Mouse (Mus musculus): ENCODE measurements around the gene Ccdc162. TPM values are rescaled to one million over a fixed set of nuclear protein-coding genes. Genes with fewer than 3 reads are reported as not detected.
A peak's percentile ranks its signal among the peaks of the same experiment; 100 is the strongest.

Gene Ccdc162
- polyA plus RNA-seq, 1 experiment from 2014 or later = 0.20 TPM

DNA sequence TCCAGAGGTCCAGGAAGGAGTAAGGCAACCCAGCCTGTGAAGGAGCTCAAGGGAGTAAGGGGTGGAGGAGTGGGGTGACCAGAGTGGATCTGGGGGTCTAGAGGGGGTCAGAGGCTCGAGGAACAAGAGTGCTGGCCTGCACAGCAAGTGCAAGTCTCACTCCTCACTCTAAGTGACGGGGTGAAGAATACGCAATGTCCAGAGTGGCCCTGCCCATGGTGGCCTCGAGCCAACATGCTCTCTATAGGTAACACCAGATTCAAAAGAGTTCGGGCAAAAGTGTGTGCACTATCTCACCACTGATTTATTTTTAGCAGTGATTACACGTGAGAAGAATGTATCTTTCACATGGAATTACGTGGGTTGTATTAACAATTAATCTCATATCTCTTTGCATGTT, 63.4 kb downstream of the Ccdc162 start:
- peak overlapping the region; percentile 69 for H3K27ac ChIP-seq (ENCODE audit: low read depth)
- peak overlapping the region; percentile 47 for H3K4me2 ChIP-seq
- TF ChIP-seq CTCF (IDR thresholded peaks at IDR 0.05; ENCODE audit: low read depth) = no peak

DNA sequence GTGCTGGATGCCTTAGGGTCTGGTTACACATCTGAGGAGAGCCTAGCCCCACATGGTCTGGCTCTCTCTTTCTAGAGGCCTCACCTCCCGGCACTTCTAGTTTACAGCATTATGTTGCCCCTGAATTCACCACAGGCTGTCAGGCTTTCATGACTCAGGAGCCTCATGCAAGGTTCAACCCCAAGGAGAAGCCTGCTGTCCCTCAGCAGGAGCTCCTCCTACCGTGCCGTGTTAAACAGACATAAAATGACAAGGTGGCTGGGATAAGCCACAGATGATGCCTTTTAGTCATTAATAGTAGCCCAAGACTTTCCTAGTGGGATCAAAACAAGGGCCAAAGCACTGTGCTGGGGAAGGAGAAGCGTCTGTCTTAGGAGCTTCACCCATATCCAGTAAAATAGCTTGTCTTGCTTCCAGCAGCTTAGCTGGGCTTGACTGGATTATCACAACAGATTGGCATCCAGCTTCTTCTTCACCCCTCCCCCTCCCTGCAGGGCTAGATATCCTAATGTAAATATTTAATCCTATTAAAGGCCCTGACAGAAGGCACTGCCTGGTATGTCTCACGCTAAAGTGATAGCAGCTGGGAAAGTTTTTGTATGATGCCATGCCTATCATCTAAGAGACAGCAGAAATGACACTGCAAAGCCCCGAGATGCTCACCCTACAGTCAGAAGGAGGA, 64.2 kb downstream of the Ccdc162 start:
- 8% methylated on average over 6 of the region's 6 CpGs for WGBS
- no peak for TF ChIP-seq CTCF (IDR thresholded peaks at IDR 0.05; ENCODE audit: low read depth)
- H3K4me1 ChIP-seq (ENCODE audit: insufficient read depth) = peaks cover 10% of the 10 kb centered on the region
- H3K9ac ChIP-seq = no peak overlapping the region
- peak overlapping the region; percentile 47 for H3K4me2 ChIP-seq
- H3K27ac ChIP-seq (ENCODE audit: low read depth) = peak overlapping the region; percentile 69
- no peaks in the 10 kb centered on the region for H3K9me3 ChIP-seq (ENCODE audit: low read depth, low read length)
- ATAC-seq (ENCODE audit: insufficient read depth) (peak; percentile 90), DNase-seq (peak; percentile 89)
- no peaks in the 10 kb centered on the region for H3K36me3 ChIP-seq (ENCODE audit: insufficient read depth)
- no peaks in the 10 kb centered on the region for H3K27me3 ChIP-seq (ENCODE audit: insufficient read depth, low read length)
- H3K4me3 ChIP-seq (ENCODE audit: low read depth, low read length) = no peak overlapping the region

More for the DNA sequence above, 63.4 kb downstream of the Ccdc162 start:
- Histone ChIP-seq H3K4me3 (ENCODE audit: low read depth, low read length) (no peak overlapping the region), H3K36me3 (ENCODE audit: insufficient read depth) (no peaks in the 10 kb centered on the region), H3K9me3 (ENCODE audit: low read depth, low read length) (no peaks in the 10 kb centered on the region), H3K9ac (no peak overlapping the region), H3K4me1 (ENCODE audit: insufficient read depth) (peaks cover 10% of the 10 kb centered on the region), H3K27me3 (ENCODE audit: insufficient read depth, low read length) (no peaks in the 10 kb centered on the region)
- ATAC-seq (ENCODE audit: insufficient read depth) = peak; percentile 42; the same call in 1 of the 2 replicates
- DNase-seq = peak; percentile 47
- 23% methylated on average over 7 of the region's 7 CpGs for WGBS

DNA sequence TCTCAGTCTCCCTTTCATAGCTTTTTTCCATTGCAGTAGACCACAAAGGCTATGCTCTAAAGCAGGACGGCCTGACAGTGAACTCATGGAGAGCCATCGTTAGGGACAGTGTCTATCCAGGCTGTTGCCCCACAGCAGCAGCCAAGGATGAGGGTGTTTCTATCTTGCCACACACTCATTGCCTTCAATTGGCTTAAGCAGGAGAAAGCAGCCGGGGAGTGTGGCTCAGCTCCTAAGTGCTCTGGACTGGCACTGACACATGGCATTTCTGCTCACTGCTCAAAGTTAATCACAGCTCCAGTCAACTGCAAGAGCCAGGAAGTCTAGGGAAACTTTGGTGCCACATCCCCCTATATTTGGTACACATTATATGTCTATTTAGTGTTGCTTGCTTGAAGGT, 64.9 kb downstream of the Ccdc162 start:
- 75% methylated on average over 3 of the region's 3 CpGs for WGBS
- no peak overlapping the region for H3K4me2 ChIP-seq
- no peak for ATAC-seq (ENCODE audit: insufficient read depth)
- H3K27ac ChIP-seq (ENCODE audit: low read depth) = peak overlapping the region; percentile 69
- DNase-seq = no peak
- H3K4me1 ChIP-seq (ENCODE audit: insufficient read depth) = peaks cover 10% of the 10 kb centered on the region
- H3K27me3 ChIP-seq (ENCODE audit: insufficient read depth, low read length) = no peaks in the 10 kb centered on the region
- no peaks in the 10 kb centered on the region for H3K9me3 ChIP-seq (ENCODE audit: low read depth, low read length)
- H3K36me3 ChIP-seq (ENCODE audit: insufficient read depth) = no peaks in the 10 kb centered on the region
- no peak for TF ChIP-seq CTCF (IDR thresholded peaks at IDR 0.05; ENCODE audit: low read depth)
- no peak overlapping the region for H3K4me3 ChIP-seq (ENCODE audit: low read depth, low read length)
- H3K9ac ChIP-seq = no peak overlapping the region

DNA sequence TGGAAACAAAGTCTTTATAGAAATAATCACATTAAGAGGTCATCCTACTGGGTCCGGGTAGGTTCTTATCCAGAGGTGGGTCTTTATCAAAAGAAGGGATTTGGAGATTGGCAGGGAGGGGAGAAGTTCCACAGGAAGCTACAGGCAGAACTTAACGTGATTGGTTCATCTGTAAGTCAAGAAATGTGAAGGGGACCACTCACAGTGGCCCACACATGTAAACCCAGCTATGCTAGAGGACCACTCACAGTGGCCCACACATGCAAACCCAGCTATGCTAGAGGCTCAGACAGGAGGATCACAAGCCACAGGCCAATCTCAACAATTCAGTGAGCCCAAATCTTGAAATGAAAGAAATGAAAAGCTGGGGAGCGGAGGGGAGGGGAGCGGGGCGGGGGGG, 67.2 kb downstream of the Ccdc162 start:
- no peak overlapping the region for H3K27ac ChIP-seq (ENCODE audit: low read depth)
- TF ChIP-seq CTCF (IDR thresholded peaks at IDR 0.05; ENCODE audit: low read depth) = no peak
- no peak for ATAC-seq (ENCODE audit: insufficient read depth)
- no peaks in the 10 kb centered on the region for H3K36me3 ChIP-seq (ENCODE audit: insufficient read depth)
- peaks cover 10% of the 10 kb centered on the region for H3K4me1 ChIP-seq (ENCODE audit: insufficient read depth)
- H3K4me3 ChIP-seq (ENCODE audit: low read depth, low read length) = no peak overlapping the region
- no peaks in the 10 kb centered on the region for H3K27me3 ChIP-seq (ENCODE audit: insufficient read depth, low read length)
- H3K9me3 ChIP-seq (ENCODE audit: low read depth, low read length) = no peaks in the 10 kb centered on the region
- WGBS = 82% methylated on average over 4 of the region's 5 CpGs
- H3K9ac ChIP-seq = no peak overlapping the region
- no peak overlapping the region for H3K4me2 ChIP-seq
- no peak for DNase-seq

DNA sequence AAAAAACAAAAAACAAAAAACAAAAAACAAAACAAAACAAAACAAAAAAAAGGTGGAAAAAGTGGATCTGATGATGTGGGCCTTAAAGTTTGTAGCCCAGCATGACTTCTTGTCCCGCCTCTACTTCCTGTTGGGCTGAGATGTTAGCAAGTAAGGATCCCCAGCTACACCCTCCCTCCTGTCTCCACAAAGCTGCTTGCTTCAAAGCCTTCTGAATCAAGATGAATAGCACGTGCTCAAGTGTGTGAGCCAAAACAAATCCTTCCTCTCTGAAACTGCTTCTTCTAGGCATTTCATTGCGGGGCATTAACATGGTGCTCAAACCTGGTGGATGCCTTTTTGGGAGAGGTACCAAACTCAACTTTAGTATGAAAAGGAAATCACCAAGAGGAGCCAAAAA, 77.7 kb downstream of the Ccdc162 start:
- Histone ChIP-seq H3K9ac (no peak overlapping the region), H3K27ac (ENCODE audit: low read depth) (no peak overlapping the region), H3K4me2 (no peak overlapping the region), H3K4me3 (ENCODE audit: low read depth, low read length) (no peak overlapping the region), H3K9me3 (ENCODE audit: low read depth, low read length) (no peaks in the 10 kb centered on the region), H3K4me1 (ENCODE audit: insufficient read depth) (no peaks in the 10 kb centered on the region), H3K27me3 (ENCODE audit: insufficient read depth, low read length) (no peaks in the 10 kb centered on the region), H3K36me3 (ENCODE audit: insufficient read depth) (no peaks in the 10 kb centered on the region)
- ATAC-seq (ENCODE audit: insufficient read depth) = no peak
- TF ChIP-seq CTCF (IDR thresholded peaks at IDR 0.05; ENCODE audit: low read depth) = no peak
- WGBS = 54% methylated on average over 3 of the region's 3 CpGs
- DNase-seq = no peak

DNA sequence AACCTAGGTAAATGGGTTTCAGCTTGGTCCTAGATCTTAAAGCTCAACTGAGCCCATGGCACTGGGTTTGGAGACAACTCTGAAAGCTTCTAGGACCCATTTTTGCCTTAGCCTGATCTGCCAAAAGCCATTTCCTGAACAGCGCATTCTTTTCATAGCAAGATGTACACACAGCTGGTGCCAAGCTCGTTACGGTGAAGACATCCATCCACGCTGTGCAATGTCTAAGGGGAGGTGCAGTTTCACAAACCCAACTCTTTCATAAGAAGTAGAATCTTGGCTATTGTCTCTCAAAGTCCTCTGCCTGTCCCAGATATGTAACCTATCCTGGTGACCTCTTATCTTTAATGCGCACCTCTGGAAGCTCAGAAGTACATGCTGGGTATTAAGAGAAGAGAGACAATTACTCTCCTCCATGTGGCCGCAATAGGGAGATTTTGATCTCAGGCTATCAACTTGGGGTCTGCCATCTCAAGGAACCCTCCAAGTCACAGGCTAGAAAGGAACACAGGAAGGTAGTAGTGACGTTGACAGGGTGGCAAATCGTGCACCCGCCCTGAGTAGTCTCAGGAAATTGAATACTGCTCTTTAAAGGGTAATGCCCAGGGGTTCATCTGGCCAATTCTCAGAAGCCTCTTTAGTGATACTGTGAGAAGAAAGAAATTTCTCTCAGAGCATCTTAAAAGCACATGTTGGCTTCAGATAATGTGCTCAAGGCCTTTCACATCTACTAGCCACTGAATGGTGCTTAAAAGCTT, 81.0 kb downstream of the Ccdc162 start:
- Histone ChIP-seq H3K4me1 (ENCODE audit: insufficient read depth) (no peaks in the 10 kb centered on the region), H3K36me3 (ENCODE audit: insufficient read depth) (no peaks in the 10 kb centered on the region), H3K27me3 (ENCODE audit: insufficient read depth, low read length) (no peaks in the 10 kb centered on the region), H3K9me3 (ENCODE audit: low read depth, low read length) (no peaks in the 10 kb centered on the region), H3K9ac (no peak overlapping the region), H3K27ac (ENCODE audit: low read depth) (no peak overlapping the region), H3K4me2 (no peak overlapping the region), H3K4me3 (ENCODE audit: low read depth, low read length) (no peak overlapping the region)
- peak; percentile 63 for DNase-seq
- WGBS = 50% methylated on average over 9 of the region's 9 CpGs
- TF ChIP-seq CTCF (IDR thresholded peaks at IDR 0.05; ENCODE audit: low read depth) = no peak
- ATAC-seq (ENCODE audit: insufficient read depth) = no peak

DNA sequence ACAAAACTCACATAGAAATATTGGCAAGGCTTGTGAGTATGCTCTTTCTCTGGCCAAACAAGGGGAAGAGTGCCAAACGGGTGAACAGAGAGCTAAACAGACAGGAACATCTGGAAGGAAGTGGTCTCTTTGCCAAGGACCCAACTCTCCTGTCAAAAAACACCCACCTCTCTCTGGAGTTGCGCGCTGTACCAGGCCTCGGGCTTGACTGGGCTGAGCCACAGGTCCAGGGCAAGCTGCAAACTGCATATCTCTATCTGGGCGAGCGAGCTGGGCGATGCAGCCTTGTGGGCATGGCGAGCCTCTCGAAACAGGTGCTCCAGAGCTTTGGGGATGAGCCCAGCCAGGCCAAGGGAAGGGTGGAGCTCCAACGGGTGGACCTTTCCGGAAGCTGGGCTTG, 82.6 kb downstream of the Ccdc162 start:
- DNase-seq (no peak), ATAC-seq (ENCODE audit: insufficient read depth) (no peak)
- H3K27me3 ChIP-seq (ENCODE audit: insufficient read depth, low read length) = no peaks in the 10 kb centered on the region
- no peak overlapping the region for H3K27ac ChIP-seq (ENCODE audit: low read depth)
- H3K9ac ChIP-seq = no peak overlapping the region
- H3K4me1 ChIP-seq (ENCODE audit: insufficient read depth) = no peaks in the 10 kb centered on the region
- no peak overlapping the region for H3K4me2 ChIP-seq
- 87% methylated on average over 11 of the region's 11 CpGs for WGBS
- TF ChIP-seq CTCF (IDR thresholded peaks at IDR 0.05; ENCODE audit: low read depth) = no peak
- H3K4me3 ChIP-seq (ENCODE audit: low read depth, low read length) = no peak overlapping the region
- no peaks in the 10 kb centered on the region for H3K36me3 ChIP-seq (ENCODE audit: insufficient read depth)
- no peaks in the 10 kb centered on the region for H3K9me3 ChIP-seq (ENCODE audit: low read depth, low read length)

Data from lung, embryonic 14.5 days (tissue).